Mouse (Mus musculus): Measurements from ENCODE around the gene Dlx2.

Dlx2 gene

GRCm38 (mm10) chr2:71511209-71511608 is 35.3 kb downstream of the Dlx2 start:
- no peak for DNase-seq (ENCODE audit: low read depth)

- no peak for DNase-seq (ENCODE audit: low read depth)
These were observed 41.7 kb downstream of the Dlx2 start for GRCm38 (mm10) chr2:71504852-71505251.

- DNase-seq (ENCODE audit: low read depth), result peak; percentile 37
These were observed 47.0 kb downstream of the Dlx2 start for GRCm38 (mm10) chr2:71499276-71500230.

GRCm38 (mm10) chr2:71497175-71497574 is 49.4 kb downstream of the Dlx2 start:
- no peak for DNase-seq (ENCODE audit: low read depth)

GRCm38 (mm10) chr2:71494971-71495370 is 51.6 kb downstream of the Dlx2 start:
- no peak for DNase-seq (ENCODE audit: low read depth)

GRCm38 (mm10) chr2:71494503-71494902 is 52.1 kb downstream of the Dlx2 start:
- DNase-seq (ENCODE audit: low read depth), result no peak
